Mouse (Mus musculus): ENCODE data around the gene Kit. TPM values are rescaled to one million over a fixed set of nuclear protein-coding genes. Genes with fewer than 3 reads are reported as not detected.
A peak's percentile ranks its signal among the peaks of the same experiment; 100 is the strongest.

The Kit gene
- total RNA-seq, 2 experiments from 2014 or later = 2.4 to 4.0 TPM

DNA sequence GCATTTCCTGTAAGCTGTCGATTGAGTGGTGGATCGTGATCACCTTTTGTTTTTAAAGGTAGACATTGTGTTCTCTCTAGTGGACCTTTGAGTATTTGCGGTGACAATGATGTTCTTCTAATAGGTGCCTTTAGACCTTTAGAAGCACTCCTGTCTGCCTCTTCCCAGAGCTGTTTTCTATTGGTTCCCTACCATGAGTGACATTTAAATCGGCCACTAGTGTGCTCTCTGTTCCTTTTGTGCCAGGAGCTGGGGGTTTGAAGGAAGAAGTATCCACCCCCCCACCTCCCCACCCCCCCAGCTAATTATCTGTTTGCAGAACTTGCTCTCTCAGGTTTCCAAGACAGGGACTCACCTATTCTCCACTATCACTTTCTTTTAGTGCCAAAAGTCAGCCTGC, 13.1 kb downstream of the Kit start:
- DNase-seq = no peak
- intact Hi-C loops (cut with DNase I) = no loop called here

DNA sequence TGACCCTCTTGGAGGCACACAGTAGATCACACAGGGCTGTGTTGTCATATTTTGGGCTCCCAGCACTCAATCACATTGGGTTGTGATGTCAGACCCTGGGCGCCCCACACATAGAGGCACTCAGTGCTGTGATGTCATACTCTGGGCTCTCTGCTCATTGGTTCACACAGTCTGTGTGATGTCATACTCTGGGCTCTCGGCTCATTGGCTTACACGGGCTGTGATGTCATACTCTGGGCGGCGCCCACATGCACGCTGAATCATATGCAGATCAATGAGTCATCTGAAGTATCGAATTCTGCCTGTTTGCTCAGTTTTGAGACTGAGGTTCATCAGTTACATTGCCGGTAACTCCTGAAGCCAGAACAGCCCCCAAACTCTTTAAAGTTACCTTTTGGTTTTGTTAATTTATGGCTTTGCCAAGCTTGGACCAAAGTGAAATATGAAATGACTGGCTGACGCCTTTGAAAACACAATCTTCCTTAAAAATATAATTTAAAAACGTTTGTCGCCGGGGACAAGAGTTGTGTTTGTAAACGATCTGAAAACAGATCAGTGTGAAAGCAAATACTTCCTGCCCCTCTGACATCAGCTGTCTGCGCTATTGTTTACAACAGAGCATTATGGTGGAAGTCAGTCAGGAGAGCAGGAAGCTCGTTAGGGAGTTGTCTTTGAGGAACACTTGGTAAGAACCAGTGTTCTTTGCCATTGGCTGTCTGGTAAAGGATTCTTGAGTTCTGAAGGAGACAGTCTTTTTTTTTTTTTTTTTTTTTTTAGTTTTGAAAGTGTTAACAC, 15.0 kb downstream of the Kit start:
- intact Hi-C loops (cut with DNase I) = no loop called here
- no peak for DNase-seq

DNA sequence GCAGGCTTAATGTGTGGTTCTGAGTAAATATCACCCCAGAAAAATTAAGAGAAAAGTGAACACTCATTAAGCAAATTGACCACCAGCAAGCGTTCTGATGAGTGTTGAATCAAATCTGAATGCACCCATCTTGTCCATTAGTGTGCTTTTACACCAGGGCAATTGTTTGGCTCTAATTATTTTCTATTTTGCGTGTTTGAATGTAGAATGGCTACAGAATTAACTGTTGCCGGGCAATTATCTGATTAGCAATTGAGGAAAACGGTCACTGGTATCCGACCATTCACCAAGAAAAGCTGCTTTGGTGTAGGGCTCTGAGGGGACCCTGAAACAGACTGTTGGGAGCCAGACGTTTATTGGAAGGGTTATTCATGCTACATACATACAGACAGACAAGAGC, 16.2 kb downstream of the Kit start:
- intact Hi-C loops (cut with DNase I) = no loop called here

DNA sequence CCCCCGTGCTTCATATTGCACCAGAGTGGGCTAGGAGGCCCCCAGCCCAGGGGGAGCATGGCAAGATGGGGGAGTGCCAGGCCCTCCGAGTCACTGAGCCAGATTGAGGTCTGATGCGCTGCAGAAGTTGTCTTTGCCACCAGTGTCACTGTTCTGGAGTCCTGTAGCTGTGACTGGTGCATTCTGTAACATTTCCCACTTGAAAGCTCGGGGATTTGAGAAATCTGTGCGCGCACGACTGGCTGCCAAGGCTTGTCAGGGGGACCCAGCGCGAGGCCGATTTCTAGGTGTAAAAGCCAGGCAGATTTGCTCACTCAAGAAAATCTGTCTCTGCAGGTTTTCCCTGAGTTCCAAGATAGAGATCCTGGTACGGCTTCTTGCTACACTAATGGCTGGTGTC, 16.9 kb downstream of the Kit start:
- intact Hi-C loops (cut with DNase I) = no loop called here
- DNase-seq = no peak

More for the DNA sequence above, 16.2 kb downstream of the Kit start:
- DNase-seq = no peak

DNA sequence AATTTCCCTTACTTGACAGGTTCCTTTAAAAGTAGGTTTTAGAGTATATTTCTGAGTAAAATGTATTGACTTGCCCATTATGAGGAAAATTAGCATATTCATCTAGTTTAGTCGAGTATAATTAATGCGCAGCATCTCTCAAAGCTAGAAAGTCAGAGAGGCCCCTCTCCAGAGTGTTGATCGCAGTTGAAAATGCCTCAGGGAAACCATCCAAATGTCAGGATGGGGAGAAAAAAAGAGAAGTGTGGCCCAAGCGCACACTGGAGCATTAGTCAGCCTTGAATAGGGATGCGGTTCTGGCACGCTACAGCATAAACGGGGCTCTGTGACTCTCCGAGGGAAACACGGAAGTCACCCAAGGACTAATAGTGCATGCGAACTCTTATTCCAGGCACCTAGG, 20.6 kb downstream of the Kit start:
- intact Hi-C loops (cut with DNase I) = no loop called here

DNA sequence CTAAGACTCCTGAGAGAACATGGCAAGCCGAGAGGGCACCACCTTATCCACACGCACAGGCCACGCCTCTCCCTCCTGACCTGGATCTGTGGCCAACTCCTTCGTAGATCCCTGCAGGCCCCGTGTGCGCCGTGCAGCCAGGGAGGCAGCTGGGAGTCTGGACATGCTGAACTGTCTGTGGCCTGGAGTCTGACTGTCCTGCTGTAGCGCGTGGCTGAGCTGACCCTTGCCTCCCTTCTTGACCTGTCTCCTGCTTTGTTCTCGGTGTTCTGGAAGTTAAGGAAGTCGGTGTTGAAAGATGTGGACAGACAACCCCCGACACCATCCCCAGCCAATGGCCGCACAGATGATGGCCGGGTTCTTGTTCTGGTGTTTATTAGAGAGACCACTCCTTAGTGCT, 21.5 kb downstream of the Kit start:
- intact Hi-C loops (cut with DNase I) = no loop called here
- DNase-seq = no peak

More for the DNA sequence above, 20.6 kb downstream of the Kit start:
- DNase-seq = no peak

DNA sequence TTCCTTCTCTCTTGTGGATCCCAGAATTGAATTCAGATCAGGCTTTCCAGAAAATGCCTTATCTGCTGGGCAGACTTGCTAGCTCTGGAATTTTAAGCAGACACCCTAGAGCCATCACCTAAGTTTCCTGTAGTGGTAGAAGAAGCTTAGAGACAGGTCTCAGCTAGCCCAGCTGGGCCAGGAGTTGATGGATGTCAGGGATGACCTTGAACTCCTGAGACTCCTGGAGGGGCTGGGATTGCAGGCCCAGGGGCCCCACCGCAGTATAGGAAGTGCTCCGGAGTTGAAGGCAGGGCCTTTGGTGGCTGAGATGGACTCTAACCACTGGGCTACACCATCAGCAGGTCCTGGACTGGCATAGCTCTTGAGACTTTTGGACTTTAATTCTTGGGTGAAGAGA, 22.6 kb downstream of the Kit start:
- intact Hi-C loops (cut with DNase I) = no loop called here
- DNase-seq = no peak

DNA sequence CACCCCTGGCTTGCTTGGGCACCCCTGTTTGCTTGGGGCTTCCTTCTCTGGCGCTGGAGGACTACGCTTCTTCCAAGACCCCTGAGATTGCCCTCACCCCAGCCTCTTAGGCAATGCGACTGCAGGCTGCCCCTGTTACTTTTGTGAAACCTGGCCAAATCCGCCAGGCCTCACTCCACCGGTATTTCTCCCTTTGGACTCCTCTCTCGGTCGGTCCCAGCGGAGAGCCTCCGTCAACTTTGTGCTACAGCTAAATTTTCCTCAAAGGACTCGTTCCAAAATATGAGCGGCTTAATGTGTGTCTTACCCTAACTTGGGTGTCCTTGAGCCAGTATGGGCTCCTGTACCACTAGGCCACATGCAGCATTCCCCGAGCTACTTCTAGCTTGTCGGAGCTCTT, 23.8 kb downstream of the Kit start:
- DNase-seq = no peak
- intact Hi-C loops (cut with DNase I) = no loop called here

DNA sequence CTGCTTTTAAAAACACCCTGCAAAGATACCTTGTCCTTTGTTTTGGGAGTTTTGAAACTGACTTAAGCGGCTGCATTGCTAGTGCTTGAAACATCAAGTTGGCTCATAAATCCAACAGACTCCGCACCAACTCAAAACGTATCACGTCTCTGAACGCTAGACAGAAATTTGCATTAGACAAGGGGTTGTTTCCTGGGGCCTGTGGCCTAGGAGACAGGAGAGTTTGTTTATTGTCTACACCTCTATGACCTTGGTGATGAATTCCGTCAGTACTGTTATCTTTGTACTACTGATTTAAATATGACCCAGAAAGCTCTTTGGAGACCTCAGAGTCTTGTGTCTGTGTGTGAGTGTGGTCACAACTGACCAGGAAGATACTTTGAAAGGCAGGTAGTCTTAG, 25.3 kb downstream of the Kit start:
- intact Hi-C loops (cut with DNase I) = no loop called here
- DNase-seq = no peak

DNA sequence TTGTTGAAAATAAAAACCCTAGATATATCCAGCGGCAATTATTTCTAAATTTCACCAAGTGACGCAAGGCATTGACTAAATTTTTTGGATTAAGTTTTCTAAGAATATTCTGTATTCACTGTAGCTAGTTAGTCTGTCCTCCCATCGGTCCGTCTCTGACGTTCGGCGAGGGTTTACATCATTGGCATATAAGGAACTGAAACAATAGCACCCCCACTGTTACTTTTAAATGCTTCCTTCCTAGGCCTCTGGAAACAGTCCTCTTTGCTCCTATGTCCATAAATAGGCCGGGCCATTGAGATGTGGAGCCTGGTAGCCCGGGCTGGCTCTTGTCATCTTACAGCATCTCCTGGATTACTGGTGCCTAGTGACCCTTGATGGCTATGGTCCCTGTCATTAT, 29.5 kb downstream of the Kit start:
- no peak for DNase-seq
- intact Hi-C loops (cut with DNase I) = no loop called here

DNA sequence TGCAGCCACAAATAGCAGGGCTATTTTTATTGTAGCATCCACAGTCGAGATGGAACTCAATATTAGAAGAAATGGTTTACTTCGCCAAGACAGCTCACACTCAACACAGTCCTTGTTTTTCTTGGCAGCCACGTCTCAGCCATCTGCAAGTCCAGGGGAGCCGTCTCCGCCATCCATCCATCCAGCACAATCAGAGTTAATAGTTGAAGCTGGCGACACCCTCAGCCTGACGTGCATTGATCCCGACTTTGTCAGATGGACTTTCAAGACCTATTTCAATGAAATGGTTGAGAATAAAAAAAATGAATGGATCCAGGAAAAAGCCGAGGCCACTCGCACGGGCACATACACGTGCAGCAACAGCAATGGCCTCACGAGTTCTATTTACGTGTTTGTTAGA, 32.2 kb downstream of the Kit start:
- intact Hi-C loops (cut with DNase I) = no loop called here
- DNase-seq = peak in 1 of 2 experiments; percentile 28

DNA sequence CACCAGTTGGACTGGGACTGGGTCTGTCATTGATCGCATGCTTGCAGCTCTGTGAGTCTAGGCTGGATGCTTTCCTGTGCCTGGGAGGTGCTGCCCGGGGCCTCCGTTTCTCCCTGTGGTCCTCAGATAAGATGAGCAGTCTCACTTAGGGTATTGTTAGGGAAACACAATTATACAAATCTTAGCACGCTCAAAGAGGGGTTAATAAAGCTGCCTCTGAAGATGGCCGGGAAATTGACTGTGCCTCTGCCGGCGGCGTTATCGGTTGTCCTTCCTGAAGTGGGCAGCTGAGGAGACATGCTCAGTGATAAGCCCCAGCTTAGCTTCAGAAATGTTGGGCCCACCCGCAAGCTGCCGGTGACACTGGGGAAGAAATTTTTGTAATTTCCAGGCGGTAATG, 33.3 kb downstream of the Kit start:
- DNase-seq = no peak
- intact Hi-C loops (cut with DNase I) = no loop called here

DNA sequence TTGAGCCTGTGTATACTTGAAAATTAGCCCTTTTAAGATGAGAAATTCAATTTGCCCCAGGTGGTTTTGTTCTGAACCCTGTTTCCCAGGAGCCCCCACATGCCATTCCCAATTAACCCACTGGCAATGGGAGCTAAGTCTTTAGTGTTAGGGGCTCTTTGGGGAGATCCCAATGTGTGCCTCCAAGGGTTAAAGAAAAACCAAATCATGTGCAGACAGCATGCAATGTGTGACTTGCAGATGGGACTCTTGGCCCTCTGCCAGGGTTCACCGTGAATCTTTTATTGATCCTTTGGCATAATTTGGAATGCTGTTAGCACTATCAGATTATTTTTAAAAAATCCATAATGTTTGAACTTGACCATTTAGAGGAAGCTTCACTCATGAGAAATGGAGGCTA, 37.7 kb downstream of the Kit start:
- intact Hi-C loops (cut with DNase I) = no loop called here
- no peak for DNase-seq

DNA sequence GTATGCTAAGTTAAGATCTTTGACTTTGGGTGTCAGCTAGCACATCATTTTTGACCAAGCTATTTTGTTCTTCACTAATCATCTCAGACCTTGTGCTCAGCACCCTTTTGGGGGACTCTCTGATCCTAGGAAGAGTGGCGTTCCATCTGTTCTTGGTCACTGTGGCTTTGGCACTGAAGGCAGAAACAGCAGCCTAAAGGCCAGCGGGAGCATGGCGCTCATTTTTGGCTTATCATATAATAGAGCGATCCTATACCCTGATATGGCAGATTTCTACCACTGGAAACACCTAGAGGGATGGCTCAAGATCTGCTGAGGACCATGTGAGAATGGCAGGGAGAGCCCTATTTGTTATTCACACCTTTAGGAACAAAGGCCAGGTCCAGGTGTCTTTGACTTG, 38.2 kb downstream of the Kit start:
- no peak for DNase-seq
- intact Hi-C loops (cut with DNase I) = no loop called here

DNA sequence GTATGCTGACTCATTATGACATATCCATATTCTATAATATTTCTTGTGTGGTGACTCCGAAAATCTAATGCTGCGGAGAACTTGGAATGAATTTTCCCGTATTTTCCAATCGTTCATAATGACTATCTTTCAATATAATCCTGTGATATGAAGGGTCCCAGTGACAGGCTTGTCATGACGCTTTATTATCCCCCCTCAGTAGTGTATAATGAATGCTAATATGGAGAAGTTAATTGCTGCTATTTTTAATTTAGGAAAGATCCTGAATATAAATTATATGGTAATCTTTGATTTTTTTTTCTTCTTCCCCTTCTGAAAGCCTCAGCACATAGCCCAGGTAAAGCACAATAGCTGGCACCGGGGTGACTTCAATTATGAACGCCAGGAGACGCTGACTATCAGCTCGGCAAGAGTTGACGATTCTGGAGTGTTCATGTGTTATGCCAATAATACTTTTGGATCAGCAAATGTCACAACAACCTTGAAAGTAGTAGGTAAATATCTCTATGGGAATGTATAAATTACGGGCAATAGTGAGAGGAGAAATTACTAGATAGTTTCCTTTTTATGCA, 40.4 kb downstream of the Kit start:
- intact Hi-C loops (cut with DNase I) = no loop called here
- no peak for DNase-seq

DNA sequence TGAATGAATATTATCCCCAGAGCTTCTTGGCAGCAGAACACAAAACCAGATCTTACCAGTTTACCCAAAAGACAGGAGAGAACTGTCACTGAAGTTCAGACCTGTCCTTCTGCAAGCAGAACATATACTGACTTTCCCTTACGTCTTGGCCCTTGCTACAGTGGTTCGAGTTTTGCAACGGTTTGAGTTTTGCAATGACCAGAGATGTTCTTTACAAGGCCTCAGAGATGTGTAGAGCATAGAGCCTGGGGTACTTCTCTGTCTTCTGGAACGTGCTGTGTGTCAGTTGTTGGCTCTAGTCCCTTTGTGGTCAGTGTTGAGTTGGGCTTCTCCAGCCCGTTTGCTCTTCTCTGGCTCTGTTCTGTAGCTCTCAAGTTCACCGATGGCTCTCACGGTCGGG, 40.9 kb downstream of the Kit start:
- intact Hi-C loops (cut with DNase I) = no loop called here
- DNase-seq = no peak

DNA sequence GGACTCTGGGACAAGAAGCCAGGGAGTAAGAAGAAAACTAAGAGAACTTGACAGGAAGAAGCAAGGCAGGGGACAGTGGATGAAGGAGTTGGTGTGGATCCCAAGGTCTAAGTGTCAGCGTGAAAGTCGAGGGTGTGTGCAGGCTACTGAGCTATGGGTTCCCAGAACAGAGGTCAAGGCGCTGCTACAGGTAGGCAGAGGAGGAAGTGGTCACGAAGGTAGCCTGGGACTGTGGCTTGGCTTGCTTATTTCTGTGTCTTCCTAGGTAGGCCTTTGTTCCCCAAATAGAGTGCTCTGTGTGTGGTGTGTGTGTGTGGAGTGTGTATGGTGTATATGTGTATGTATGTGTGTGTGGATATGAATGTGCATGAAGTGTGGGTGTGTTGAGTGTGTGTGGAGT, 47.7 kb downstream of the Kit start:
- DNase-seq = no peak
- intact Hi-C loops (cut with DNase I) = no loop called here

DNA sequence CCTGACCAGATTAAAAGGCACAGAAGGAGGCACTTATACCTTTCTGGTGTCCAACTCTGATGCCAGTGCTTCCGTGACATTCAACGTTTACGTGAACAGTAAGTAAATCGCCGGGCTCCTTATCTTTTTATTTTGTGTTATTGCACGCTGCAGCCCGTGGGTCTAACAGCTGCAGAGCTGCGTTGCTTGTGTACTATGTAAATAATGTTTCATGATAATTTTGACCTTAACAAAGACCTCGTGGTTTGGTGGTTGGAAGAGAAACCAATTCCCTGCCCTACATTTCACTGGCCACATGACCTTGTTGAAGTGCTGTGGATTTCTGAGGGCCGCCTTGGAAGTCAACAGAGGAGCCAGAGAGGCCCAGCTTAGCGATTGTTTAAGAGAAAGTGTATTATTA, 48.3 kb downstream of the Kit start:
- no peak for DNase-seq
- intact Hi-C loops (cut with DNase I) = no loop called here

DNA sequence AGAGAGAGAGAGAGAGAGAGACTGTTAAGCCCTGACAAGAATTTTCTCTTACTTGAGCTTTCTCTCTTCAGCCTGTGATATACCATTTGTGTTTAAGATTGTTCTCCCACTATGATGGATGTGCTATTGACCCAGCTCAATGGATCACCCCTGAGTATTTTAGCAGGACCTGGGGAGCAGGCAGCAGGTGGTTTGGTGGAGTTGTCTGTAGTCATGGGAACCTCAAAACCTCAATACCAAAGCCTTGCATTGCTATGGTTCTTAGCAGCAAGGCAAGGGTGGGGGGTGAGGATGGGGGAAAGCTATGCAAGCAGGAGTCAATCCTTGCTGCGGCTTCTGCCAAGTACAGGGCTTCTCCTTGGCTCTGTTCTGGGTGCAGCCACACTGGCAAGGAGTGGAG, 48.8 kb downstream of the Kit start:
- no peak for DNase-seq
- intact Hi-C loops (cut with DNase I) = no loop called here

DNA sequence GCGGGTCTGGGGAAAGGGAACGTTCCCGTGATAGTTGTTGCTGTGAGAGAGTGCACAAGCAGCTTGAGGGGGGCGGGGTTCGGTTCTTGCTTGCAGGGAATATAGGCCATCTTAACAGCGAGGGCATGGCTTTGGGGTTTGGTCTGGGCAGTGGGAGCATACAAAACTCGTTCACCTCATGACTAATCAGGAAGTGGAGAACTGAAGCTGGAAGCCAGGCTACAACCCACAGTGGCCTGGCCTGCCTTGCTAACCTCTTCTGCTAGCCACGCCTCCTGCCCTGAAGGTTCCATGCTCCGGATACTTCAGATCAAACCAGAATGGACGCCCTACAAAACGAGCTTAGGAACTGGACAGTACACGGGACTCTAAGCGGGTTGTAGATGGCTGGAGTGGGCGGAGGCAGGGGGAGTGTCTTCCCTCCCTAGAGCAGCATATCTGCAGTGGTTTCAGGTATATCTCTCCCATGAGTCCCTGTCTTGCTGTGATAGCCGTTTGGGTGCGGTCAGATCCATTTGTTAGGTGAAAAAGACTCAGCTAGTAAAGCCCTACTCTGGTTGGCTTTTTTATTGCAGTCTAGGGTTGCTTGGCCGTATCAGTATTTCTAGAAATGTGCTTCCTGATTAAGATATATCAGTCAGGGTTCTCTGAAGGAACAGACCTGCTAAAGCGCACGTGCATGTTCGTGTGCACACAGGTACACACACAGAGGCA, 49.4 kb downstream of the Kit start:
- DNase-seq = no peak
- intact Hi-C loops (cut with DNase I) = no loop called here

DNA sequence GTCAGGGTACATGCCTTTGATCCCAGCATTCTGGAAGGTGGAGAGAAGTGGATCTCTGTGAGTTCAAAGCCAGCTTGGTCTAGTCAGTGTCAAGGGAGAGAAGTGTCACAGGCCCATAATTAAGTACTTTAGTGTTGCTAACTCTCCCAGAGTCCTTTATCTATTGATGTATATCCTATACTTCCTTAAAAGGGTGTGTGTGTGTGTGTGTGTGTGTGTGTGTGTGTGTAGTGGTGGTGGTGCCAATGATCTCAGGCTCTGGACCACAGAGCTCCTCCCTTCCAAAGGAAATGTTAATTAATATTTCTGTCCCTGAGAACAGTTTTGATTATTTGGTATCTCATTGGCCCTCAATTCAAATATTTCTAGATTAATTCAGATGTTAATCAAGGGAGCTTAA, 50.3 kb downstream of the Kit start:
- intact Hi-C loops (cut with DNase I) = no loop called here
- no peak for DNase-seq

DNA sequence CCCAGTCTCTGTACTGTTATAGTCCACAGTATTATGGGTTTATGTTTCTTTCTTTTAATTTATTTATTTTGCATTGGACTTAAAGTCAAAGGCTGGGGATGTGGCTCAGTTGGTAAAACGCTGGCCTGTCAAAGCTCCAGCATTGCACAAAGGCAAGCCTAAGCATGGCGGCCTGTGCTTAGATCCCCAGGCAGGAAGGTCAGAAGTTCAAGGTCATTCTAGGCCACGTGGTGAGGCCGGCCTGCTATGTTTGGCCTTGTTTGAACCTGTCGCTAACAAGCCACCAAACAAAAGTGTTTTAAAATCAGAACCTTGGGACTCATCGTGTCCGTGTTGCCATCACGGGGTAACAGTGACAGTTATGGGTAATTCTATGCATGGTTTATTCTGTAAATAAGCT, 51.6 kb downstream of the Kit start:
- DNase-seq = no peak
- intact Hi-C loops (cut with DNase I) = no loop called here

All from heart, postnatal 36 days (tissue).